Mouse (Mus musculus) hindbrain, embryonic 16.5 days (tissue): ENCODE measurements at regions not wholly inside any gene's neighbourhood (a gene's known extent, or its start where the extent isn't known, plus 50 kb on each side); places are given as distances from the start of the nearest gene placed in this dataset.

Experiments used
- ATAC-seq: fragments of 200-750 bp; cut with Nextera tagmentation; 2 replicates; pipeline ENCODE4 v1.8.0; 2017; ENCODE audit warnings: moderate TSS enrichment, moderate library complexity
- H3K27ac ChIP-seq: fragments of 300-500 bp; sonication (generic); 2 replicates; pipeline ENCODE4 v1.5.1; 2014; ENCODE audit warnings: low read depth, mild to moderate bottlenecking, control low read depth, low read length, moderate library complexity
- H3K27me3 ChIP-seq: fragments of 300-500 bp; sonication (generic); replicated peaks from 2 replicates; pipeline ENCODE4 v1.6.1; 2014; ENCODE audit warnings: low read length; ENCODE audit not compliant: control insufficient read depth, insufficient read depth
- H3K36me3 ChIP-seq: fragments of 300-500 bp; sonication (generic); 2 replicates; pipeline ENCODE4 v1.6.1; 2014; ENCODE audit warnings: mild to moderate bottlenecking, low read length, moderate library complexity, mixed read lengths; ENCODE audit not compliant: control insufficient read depth, insufficient read depth
- H3K4me1 ChIP-seq: fragments of 300-500 bp; sonication (generic); 2 replicates; pipeline ENCODE4 v1.6.1; 2014; ENCODE audit warnings: low read depth, low read length; ENCODE audit not compliant: control insufficient read depth, insufficient read depth
- H3K4me2 ChIP-seq: fragments of 300-500 bp; sonication (generic); 2 replicates; pipeline ENCODE4 v1.6.1; 2014; ENCODE audit warnings: mild to moderate bottlenecking, low read length, control low read depth, moderate library complexity
- H3K4me3 ChIP-seq: fragments of 300-500 bp; sonication (generic); 2 replicates; pipeline ENCODE4 v1.5.1; 2014; ENCODE audit warnings: mild to moderate bottlenecking, low read length, control low read depth, moderate library complexity
- H3K9ac ChIP-seq: fragments of 300-500 bp; sonication (generic); 2 replicates; pipeline ENCODE4 v1.6.1; 2014; ENCODE audit warnings: low read depth, mild to moderate bottlenecking, control low read depth, low read length, moderate library complexity
- H3K9me3 ChIP-seq: fragments of 300-500 bp; sonication (generic); 2 replicates; pipeline ENCODE4 v1.6.1; 2014; ENCODE audit warnings: mild to moderate bottlenecking, low read length, moderate library complexity; ENCODE audit not compliant: control insufficient read depth
- whole genome bisulfite sequencing: fragments of 180-500 bp; shearing (Covaris S2); extraction: QIAGEN DNeasy Blood & Tissue Kit; methylation state at CpG from one replicate; pipeline ENCODE4 v1.1.7; 2014; 5-methylcytosine and 5-hydroxymethylcytosine counted together

DNA sequence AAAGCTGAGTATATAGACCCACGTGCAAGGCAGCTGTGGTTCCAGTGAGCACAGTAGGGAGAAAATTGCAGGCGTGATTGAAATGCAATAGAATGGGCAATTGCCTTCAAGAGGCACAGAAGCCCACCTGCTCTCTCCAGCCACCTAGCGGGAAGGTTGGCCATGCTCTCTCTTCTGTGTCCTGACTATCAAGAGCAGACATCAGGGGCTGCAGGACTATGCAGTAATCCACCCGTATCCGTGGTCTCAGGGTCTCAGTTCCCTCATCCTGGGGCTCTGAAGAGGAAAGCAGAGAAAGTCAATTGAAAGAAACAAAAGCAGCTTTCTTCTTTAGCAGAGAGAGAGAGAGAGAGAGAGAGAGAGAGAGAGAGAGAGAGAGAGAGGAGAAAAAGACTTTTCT, 112.0 kb upstream of the Arglu1 start:
- H3K27ac ChIP-seq: no peak overlapping the region
- 29% methylated on average over 5 of the region's 5 CpGs for WGBS
- H3K9ac ChIP-seq: no peak overlapping the region
- no peak overlapping the region for H3K4me3 ChIP-seq
- H3K36me3 ChIP-seq: no peaks in the 10 kb centered on the region
- H3K4me1 ChIP-seq: peaks cover 3% of the 10 kb centered on the region
- peak; percentile 61; the same call in 1 of the 2 replicates for ATAC-seq
- no peaks in the 10 kb centered on the region for H3K9me3 ChIP-seq
- no peak overlapping the region for H3K4me2 ChIP-seq
- H3K27me3 ChIP-seq: no peaks in the 10 kb centered on the region

DNA sequence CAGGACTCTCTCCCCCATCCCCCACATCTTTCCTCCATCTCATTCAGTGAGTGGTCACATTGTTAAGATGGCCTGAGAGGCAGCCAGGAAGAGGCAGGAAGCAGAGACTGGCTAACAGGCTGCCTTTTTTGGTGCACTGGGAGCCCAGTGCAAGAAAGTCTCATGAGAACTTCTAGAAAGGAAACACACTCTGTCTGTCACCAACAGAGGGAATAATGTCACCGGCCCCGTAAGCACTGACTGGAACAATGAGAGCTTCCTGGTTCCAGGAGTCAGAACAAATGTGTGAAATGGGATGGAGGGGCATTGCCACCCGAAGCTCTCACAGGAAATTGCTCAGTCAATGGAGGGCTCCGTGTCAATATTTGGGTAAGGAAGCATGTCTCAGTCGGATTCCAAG, 111.3 kb upstream of the Arglu1 start:
- H3K4me2 ChIP-seq: no peak overlapping the region
- H3K4me1 ChIP-seq: peaks cover 3% of the 10 kb centered on the region
- H3K27ac ChIP-seq: no peak overlapping the region
- no peaks in the 10 kb centered on the region for H3K27me3 ChIP-seq
- no peak for ATAC-seq
- no peaks in the 10 kb centered on the region for H3K9me3 ChIP-seq
- WGBS: 64% methylated on average over 5 of the region's 5 CpGs
- no peak overlapping the region for H3K4me3 ChIP-seq
- H3K9ac ChIP-seq: no peak overlapping the region
- H3K36me3 ChIP-seq: no peaks in the 10 kb centered on the region

DNA sequence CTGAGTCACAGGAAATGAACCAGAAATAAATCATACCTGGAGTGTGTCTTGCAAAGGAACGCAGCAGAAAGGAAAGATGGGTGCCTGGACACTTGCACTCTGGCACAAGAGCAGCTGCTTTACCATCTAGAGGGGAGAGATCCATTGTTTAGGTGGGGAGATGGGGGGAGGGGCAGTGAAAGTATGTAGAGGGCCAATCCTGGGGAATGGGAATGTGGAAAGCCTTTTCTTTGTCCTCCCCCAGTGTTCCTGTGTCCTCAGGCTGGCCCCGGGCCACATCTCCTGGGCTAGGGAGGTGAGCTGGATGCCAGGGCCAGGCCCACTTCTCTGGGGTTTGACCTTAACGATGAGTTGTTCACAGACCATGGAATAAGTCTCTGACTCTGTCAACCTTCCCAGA, 107.2 kb upstream of the Arglu1 start:
- WGBS: 63% methylated on average over 3 of the region's 3 CpGs
- Histone ChIP-seq H3K9me3 (no peaks in the 10 kb centered on the region), H3K4me2 (no peak overlapping the region), H3K4me1 (peaks cover 3% of the 10 kb centered on the region), H3K27ac (no peak overlapping the region), H3K4me3 (no peak overlapping the region), H3K27me3 (no peaks in the 10 kb centered on the region), H3K36me3 (no peaks in the 10 kb centered on the region), H3K9ac (no peak overlapping the region)
- no peak for ATAC-seq

DNA sequence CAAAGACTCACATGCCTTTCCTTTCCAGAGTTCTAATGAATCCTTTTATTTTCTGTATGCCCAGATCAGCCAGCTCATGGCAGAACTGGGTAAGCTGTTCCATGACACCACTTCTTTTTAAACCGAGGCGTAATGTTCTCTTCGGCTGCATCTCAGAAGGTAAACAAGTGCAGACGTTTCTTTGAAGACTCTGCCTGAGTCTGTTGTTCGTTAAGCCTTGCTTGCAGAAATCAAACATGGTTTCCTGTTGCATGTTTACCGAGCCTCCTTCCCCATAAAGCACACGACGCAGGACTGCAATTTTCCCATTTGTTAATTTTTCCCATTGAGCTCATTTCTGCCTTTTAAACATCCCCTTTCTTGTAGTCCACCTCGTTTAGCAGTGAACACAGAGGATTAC, 106.6 kb upstream of the Arglu1 start:
- H3K27me3 ChIP-seq: no peaks in the 10 kb centered on the region
- H3K4me2 ChIP-seq: no peak overlapping the region
- H3K4me1 ChIP-seq: no peaks in the 10 kb centered on the region; the same call in 1 of the 2 replicates
- WGBS: 54% methylated on average over 9 of the region's 9 CpGs
- no peak overlapping the region for H3K4me3 ChIP-seq
- no peaks in the 10 kb centered on the region for H3K36me3 ChIP-seq
- H3K27ac ChIP-seq: no peak overlapping the region
- H3K9me3 ChIP-seq: no peaks in the 10 kb centered on the region
- ATAC-seq: no peak
- no peak overlapping the region for H3K9ac ChIP-seq

GRCm38 (mm10) chr8:8794711-8795110, 104.4 kb upstream of the Arglu1 start:
- no peak for ATAC-seq

GRCm38 (mm10) chr8:8779931-8780330, 89.6 kb upstream of the Arglu1 start:
- H3K27me3 ChIP-seq: no peaks in the 10 kb centered on the region
- H3K9ac ChIP-seq: no peak overlapping the region
- WGBS: 43% methylated on average over 15 of the region's 15 CpGs
- no peaks in the 10 kb centered on the region for H3K4me1 ChIP-seq
- ATAC-seq: 0 out of 2 replicates have a peak, but pooled peaks have one; percentile 27
- no peak overlapping the region for H3K4me2 ChIP-seq
- H3K36me3 ChIP-seq: no peaks in the 10 kb centered on the region
- no peaks in the 10 kb centered on the region for H3K9me3 ChIP-seq
- no peak overlapping the region for H3K27ac ChIP-seq
- no peak overlapping the region for H3K4me3 ChIP-seq

More at GRCm38 (mm10) chr8:8794711-8795110, 104.4 kb upstream of the Arglu1 start:
- Histone ChIP-seq H3K27me3 (no peaks in the 10 kb centered on the region), H3K4me1 (no peaks in the 10 kb centered on the region; the same call in 1 of the 2 replicates), H3K4me3 (no peak overlapping the region), H3K9me3 (no peaks in the 10 kb centered on the region), H3K9ac (no peak overlapping the region), H3K36me3 (no peaks in the 10 kb centered on the region), H3K27ac (no peak overlapping the region), H3K4me2 (no peak overlapping the region)
- WGBS: 61% methylated on average over 6 of the region's 6 CpGs

DNA sequence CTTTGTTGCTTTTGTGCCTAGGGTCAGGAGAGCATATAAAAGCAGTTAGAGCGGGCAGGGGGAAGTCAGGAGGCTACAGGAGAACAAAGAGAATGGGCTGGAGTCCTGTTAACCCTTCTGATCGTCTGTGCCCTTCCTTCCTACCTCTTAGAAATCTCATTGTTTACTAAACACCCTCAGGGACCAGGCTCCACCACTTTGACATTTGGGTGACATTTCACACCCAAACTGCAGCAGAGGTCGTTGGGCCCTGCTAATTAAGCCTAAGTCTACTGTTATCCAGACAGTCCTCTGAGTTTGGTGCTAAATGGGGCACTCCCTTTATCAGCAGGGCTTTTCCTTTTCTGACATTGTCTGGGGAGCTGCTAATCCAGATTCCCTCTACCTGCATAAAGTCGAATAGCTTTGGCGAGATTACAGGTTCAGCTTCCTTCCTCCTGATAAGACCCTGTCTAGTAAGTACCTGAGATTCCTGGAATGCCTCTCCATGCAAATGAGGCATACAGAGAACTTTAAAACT, 84.2 kb upstream of the Arglu1 start:
- WGBS: 31% methylated on average over 5 of the region's 5 CpGs
- H3K27me3 ChIP-seq: no peaks in the 10 kb centered on the region
- H3K4me2 ChIP-seq: no peak overlapping the region
- no peak overlapping the region for H3K4me3 ChIP-seq
- no peaks in the 10 kb centered on the region for H3K4me1 ChIP-seq
- ATAC-seq: no peak
- no peaks in the 10 kb centered on the region for H3K9me3 ChIP-seq
- H3K27ac ChIP-seq: no peak overlapping the region
- no peaks in the 10 kb centered on the region for H3K36me3 ChIP-seq
- no peak overlapping the region for H3K9ac ChIP-seq

GRCm38 (mm10) chr8:8772424-8772823, 82.1 kb upstream of the Arglu1 start:
- no peak for ATAC-seq
- Histone ChIP-seq H3K27ac (no peak overlapping the region), H3K9me3 (no peaks in the 10 kb centered on the region), H3K4me3 (no peak overlapping the region), H3K9ac (no peak overlapping the region), H3K4me2 (no peak overlapping the region), H3K4me1 (no peaks in the 10 kb centered on the region), H3K27me3 (no peaks in the 10 kb centered on the region), H3K36me3 (no peaks in the 10 kb centered on the region)
- 81% methylated on average over 5 of the region's 5 CpGs for WGBS

- H3K4me1 ChIP-seq: no peaks in the 10 kb centered on the region
- no peaks in the 10 kb centered on the region for H3K9me3 ChIP-seq
- no peak for ATAC-seq
- H3K4me2 ChIP-seq: no peak overlapping the region
- no peak overlapping the region for H3K4me3 ChIP-seq
- no peaks in the 10 kb centered on the region for H3K36me3 ChIP-seq
- H3K9ac ChIP-seq: no peak overlapping the region
- H3K27ac ChIP-seq: no peak overlapping the region
- no peaks in the 10 kb centered on the region for H3K27me3 ChIP-seq
- WGBS: 79% methylated on average over 8 of the region's 8 CpGs
Measured at GRCm38 (mm10) chr8:8770397-8770796, 80.1 kb upstream of the Arglu1 start.

DNA sequence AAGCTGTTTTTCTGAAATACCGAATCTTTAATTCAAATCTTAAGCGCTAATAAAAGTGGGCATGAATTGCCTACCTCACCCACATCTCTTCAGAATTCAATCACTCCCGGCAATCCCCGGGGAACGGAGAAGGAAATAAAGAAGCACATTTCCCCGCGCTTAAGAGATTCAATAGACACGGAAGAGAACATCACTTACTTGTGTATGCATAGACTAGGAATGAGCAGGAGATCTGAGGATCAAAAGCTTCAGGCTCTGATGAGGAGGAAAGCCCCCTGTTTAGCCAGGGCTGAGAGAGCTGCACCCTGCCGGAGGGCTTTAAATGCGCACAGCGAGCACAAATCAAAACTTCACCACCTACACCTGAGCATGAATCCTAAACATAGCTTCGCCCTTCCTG, 72.0 kb upstream of the Arglu1 start:
- Histone ChIP-seq H3K27me3 (no peaks in the 10 kb centered on the region), H3K4me1 (no peaks in the 10 kb centered on the region), H3K4me2 (no peak overlapping the region), H3K9ac (no peak overlapping the region), H3K36me3 (no peaks in the 10 kb centered on the region), H3K9me3 (no peaks in the 10 kb centered on the region), H3K4me3 (no peak overlapping the region), H3K27ac (no peak overlapping the region)
- WGBS: 64% methylated on average over 12 of the region's 12 CpGs
- peak; percentile 60; the same call in 1 of the 2 replicates for ATAC-seq
